Mouse (Mus musculus) midbrain, embryonic 13.5 days (tissue): ENCODE results near the gene Nrf1. TPM values are rescaled to one million over a fixed set of nuclear protein-coding genes. Genes with fewer than 3 reads are reported as not detected.

Experiments used
- ATAC-seq: fragments of 200-750 bp; cut with Nextera tagmentation; 2 replicates; pipeline ENCODE4 v1.8.0; 2017; ENCODE audit warnings: mild to moderate bottlenecking, moderate TSS enrichment, moderate library complexity
- H3K27ac ChIP-seq: fragments of 300-500 bp; sonication (generic); 2 replicates; pipeline ENCODE4 v1.5.1; 2015; ENCODE audit warnings: inconsistent platforms, mild to moderate bottlenecking, moderate library complexity
- H3K27me3 ChIP-seq: fragments of 300-500 bp; sonication (generic); 2 replicates; pipeline ENCODE4 v1.6.1; 2015; ENCODE audit warnings: mild to moderate bottlenecking, inconsistent platforms
- H3K36me3 ChIP-seq: fragments of 300-500 bp; sonication (generic); 2 replicates; pipeline ENCODE4 v1.6.1; 2015; ENCODE audit warnings: mild to moderate bottlenecking, inconsistent platforms
- H3K4me1 ChIP-seq: fragments of 300-500 bp; sonication (generic); replicated peaks from 2 replicates; pipeline ENCODE4 v1.6.1; 2015; ENCODE audit warnings: inconsistent platforms
- H3K4me2 ChIP-seq: fragments of 300-500 bp; sonication (generic); replicated peaks from 2 replicates; pipeline ENCODE4 v1.6.1; 2015; ENCODE audit warnings: moderate library complexity, mild to moderate bottlenecking, inconsistent platforms
- H3K4me3 ChIP-seq: fragments of 300-500 bp; sonication (generic); replicated peaks from 2 replicates; pipeline ENCODE4 v1.5.1; 2015; ENCODE audit warnings: mild to moderate bottlenecking, inconsistent platforms
- H3K9ac ChIP-seq: fragments of 300-500 bp; sonication (generic); replicated peaks from 2 replicates; pipeline ENCODE4 v1.6.1; 2015; ENCODE audit warnings: mild to moderate bottlenecking, inconsistent platforms
- H3K9me3 ChIP-seq: fragments of 300-500 bp; sonication (generic); 2 replicates; pipeline ENCODE4 v1.6.1; 2016; ENCODE audit warnings: mild to moderate bottlenecking, inconsistent platforms
- WGBS: fragments of 180-500 bp; shearing (Covaris S2); methylation state at CpG from one replicate; pipeline ENCODE4 v1.1.7; 2015; 5-methylcytosine and 5-hydroxymethylcytosine counted together
- polyA plus RNA-seq: library from polyadenylated mRNA; unstranded; fragments of >200 nt; fragmentation: Nextera tagmentation; extraction: Ambion mirVana; gene quantifications from 2 replicates; pipeline ENCODE4 v1.2.1, GENCODE M21; 2015

The Nrf1 gene
- polyA plus RNA-seq, 1 experiment from 2014 or later: 58.2 TPM

GRCm38 (mm10) chr6:30035112-30035511 lies 12.7 kb upstream of the Nrf1 start:
- H3K36me3 ChIP-seq: no peaks in the 10 kb centered on the region
- H3K4me3 ChIP-seq: no peak overlapping the region
- ATAC-seq: no peak
- no peaks in the 10 kb centered on the region for H3K27me3 ChIP-seq
- no peak overlapping the region for H3K4me2 ChIP-seq
- WGBS: 91% methylated on average over 4 of the region's 4 CpGs
- no peak overlapping the region for H3K27ac ChIP-seq
- no peaks in the 10 kb centered on the region for H3K9me3 ChIP-seq
- no peaks in the 10 kb centered on the region for H3K4me1 ChIP-seq
- no peak overlapping the region for H3K9ac ChIP-seq

GRCm38 (mm10) chr6:30041498-30041897 lies 6.3 kb upstream of the Nrf1 start:
- H3K9ac ChIP-seq: no peak overlapping the region
- WGBS: 20% methylated on average over 1 of the region's 1 CpGs
- H3K4me3 ChIP-seq: no peak overlapping the region
- no peak overlapping the region for H3K4me2 ChIP-seq
- H3K9me3 ChIP-seq: no peaks in the 10 kb centered on the region
- H3K27ac ChIP-seq: no peak overlapping the region
- no peaks in the 10 kb centered on the region for H3K36me3 ChIP-seq
- no peaks in the 10 kb centered on the region for H3K27me3 ChIP-seq
- H3K4me1 ChIP-seq: 0 out of 2 replicates have a peak, but pooled peaks cover under 1% of the 10 kb centered on the region
- no peak for ATAC-seq

DNA sequence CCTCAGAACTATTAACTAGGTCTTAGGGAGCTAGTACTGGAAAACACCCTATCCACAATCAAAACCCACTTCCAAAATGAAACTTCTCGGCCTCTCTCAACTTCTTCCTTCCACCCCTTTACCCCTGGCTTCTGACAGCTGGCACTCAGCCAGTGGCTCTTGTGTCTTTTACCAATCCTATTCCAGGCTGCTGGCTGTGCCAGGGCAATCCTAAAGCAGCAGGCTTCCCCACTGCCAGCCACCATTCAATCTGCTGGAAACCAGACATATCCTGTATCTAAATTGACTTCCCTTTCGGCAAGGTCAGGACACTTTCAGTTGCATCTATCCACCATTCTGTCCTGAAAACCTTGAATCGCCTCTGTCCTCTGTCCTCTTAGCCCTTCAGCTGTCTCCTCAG lies 5.3 kb upstream of the Nrf1 start:
- Histone ChIP-seq H3K9ac (no peak overlapping the region), H3K27ac (no peak overlapping the region), H3K36me3 (no peaks in the 10 kb centered on the region), H3K9me3 (no peaks in the 10 kb centered on the region), H3K27me3 (no peaks in the 10 kb centered on the region), H3K4me2 (no peak overlapping the region), H3K4me3 (no peak overlapping the region), H3K4me1 (0 out of 2 replicates have a peak, but pooled peaks cover 7% of the 10 kb centered on the region)
- 85% methylated on average over 3 of the region's 3 CpGs for WGBS
- ATAC-seq: no peak

- Histone ChIP-seq H3K4me3 (peak overlapping the region; percentile 95), H3K4me2 (peak overlapping the region; percentile 66), H3K9me3 (no peaks in the 10 kb centered on the region), H3K9ac (peak overlapping the region; percentile 99), H3K27me3 (no peaks in the 10 kb centered on the region), H3K27ac (peak overlapping the region; percentile 100), H3K4me1 (peaks cover 43% of the 10 kb centered on the region), H3K36me3 (no peaks in the 10 kb centered on the region)
- ATAC-seq: peak; percentile 85; the same call in 1 of the 2 replicates
- 1% methylated on average over 30 of the region's 45 CpGs for WGBS
These were observed 344 bp downstream of the Nrf1 start for GRCm38 (mm10) chr6:30048163-30048500.

- peaks cover 46% of the 10 kb centered on the region for H3K4me1 ChIP-seq
- peak overlapping the region; percentile 99 for H3K9ac ChIP-seq
- ATAC-seq: no peak; the same call in none of the 2 replicates
- no peaks in the 10 kb centered on the region for H3K36me3 ChIP-seq
- under 1% methylated on average over 49 of the region's 54 CpGs for WGBS
- peak overlapping the region; percentile 100 for H3K27ac ChIP-seq
- peak overlapping the region; percentile 66 for H3K4me2 ChIP-seq
- H3K9me3 ChIP-seq: no peaks in the 10 kb centered on the region
- H3K4me3 ChIP-seq: peak overlapping the region; percentile 95
- H3K27me3 ChIP-seq: no peaks in the 10 kb centered on the region
These were observed 939 bp downstream of the Nrf1 start for GRCm38 (mm10) chr6:30048501-30049353.

DNA sequence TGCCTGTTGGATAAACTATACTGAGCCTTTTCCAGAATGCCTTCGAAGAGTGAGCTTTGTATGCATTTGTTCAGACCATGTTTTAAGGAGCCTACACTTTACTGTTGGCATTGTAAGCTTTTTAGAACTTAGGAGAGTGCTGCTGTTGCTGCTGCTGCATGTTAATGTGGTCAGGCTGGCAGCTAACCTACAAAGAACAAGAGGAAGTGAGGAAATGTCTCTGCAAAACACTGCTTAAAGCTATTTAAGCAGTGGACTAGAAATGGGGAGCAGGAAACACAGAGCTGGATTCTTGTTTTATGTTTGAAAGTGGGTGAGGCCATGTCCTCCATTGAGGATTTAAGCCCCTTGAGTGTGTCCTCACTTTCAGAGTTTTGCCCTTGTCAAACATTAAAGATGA lies 5.3 kb downstream of the Nrf1 start:
- 78% methylated on average over 1 of the region's 1 CpGs for WGBS
- Histone ChIP-seq H3K9me3 (no peaks in the 10 kb centered on the region), H3K4me3 (no peak overlapping the region), H3K36me3 (0 out of 2 replicates have a peak, but pooled peaks cover 4% of the 10 kb centered on the region), H3K9ac (no peak overlapping the region), H3K27ac (no peak overlapping the region), H3K4me1 (peaks cover 39% of the 10 kb centered on the region), H3K27me3 (no peaks in the 10 kb centered on the region), H3K4me2 (no peak overlapping the region)
- ATAC-seq: no peak

- WGBS: 91% methylated on average over 2 of the region's 2 CpGs
- Histone ChIP-seq H3K9me3 (no peaks in the 10 kb centered on the region), H3K4me3 (no peak overlapping the region), H3K27ac (no peak overlapping the region), H3K9ac (no peak overlapping the region), H3K36me3 (no peaks in the 10 kb centered on the region), H3K4me2 (no peak overlapping the region), H3K27me3 (no peaks in the 10 kb centered on the region), H3K4me1 (no peaks in the 10 kb centered on the region)
- no peak for ATAC-seq
These were observed 14.8 kb downstream of the Nrf1 start for GRCm38 (mm10) chr6:30062544-30062943.

DNA sequence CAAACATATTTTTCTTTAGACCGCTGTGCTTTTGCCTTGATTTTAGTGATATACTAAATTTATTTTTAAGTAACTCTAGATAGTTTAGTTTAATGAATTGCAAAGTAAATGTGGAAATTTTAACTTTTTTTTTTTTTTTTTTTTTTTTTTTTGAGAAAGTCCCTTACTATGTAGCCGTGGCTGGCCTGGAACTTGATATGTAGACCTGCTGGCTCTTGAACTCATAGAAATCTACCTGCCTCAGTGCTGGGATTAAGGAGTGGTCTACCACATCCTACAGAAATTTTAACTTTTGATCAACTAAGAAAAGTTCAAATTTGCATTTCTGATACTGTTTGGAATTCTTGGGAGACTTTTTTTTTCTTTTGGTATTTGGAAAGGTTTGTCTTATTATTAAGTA lies 17.6 kb downstream of the Nrf1 start:
- Histone ChIP-seq H3K4me1 (no peaks in the 10 kb centered on the region), H3K36me3 (no peaks in the 10 kb centered on the region), H3K27me3 (no peaks in the 10 kb centered on the region), H3K27ac (no peak overlapping the region), H3K4me3 (no peak overlapping the region), H3K9me3 (no peaks in the 10 kb centered on the region), H3K9ac (no peak overlapping the region), H3K4me2 (no peak overlapping the region)
- WGBS: 95% methylated on average over 2 of the region's 2 CpGs
- no peak for ATAC-seq

DNA sequence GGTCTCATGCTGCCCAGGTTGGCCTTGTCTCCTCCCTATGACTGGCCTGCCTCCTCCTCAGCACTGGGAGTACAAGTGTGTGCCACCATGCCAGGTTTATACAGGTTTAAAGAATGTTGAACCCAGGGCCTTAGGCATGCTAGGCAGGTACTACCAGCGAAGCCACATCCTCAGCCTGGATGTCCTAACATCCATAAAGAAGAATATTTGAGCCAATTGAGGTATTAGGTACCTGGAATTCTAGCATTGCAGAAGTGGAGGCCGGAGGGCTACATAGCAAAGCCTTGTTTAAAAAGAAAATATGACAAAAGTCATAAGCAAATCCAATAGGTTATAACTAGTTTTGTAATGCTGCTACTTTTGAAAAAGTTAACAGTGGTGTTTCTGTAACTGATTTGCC lies 19.0 kb downstream of the Nrf1 start:
- H3K36me3 ChIP-seq: no peaks in the 10 kb centered on the region
- H3K27me3 ChIP-seq: no peaks in the 10 kb centered on the region
- no peak overlapping the region for H3K9ac ChIP-seq
- H3K4me3 ChIP-seq: no peak overlapping the region
- ATAC-seq: no peak
- H3K4me1 ChIP-seq: no peaks in the 10 kb centered on the region
- 100% methylated on average over 2 of the region's 2 CpGs for WGBS
- H3K27ac ChIP-seq: no peak overlapping the region
- no peaks in the 10 kb centered on the region for H3K9me3 ChIP-seq
- H3K4me2 ChIP-seq: no peak overlapping the region

DNA sequence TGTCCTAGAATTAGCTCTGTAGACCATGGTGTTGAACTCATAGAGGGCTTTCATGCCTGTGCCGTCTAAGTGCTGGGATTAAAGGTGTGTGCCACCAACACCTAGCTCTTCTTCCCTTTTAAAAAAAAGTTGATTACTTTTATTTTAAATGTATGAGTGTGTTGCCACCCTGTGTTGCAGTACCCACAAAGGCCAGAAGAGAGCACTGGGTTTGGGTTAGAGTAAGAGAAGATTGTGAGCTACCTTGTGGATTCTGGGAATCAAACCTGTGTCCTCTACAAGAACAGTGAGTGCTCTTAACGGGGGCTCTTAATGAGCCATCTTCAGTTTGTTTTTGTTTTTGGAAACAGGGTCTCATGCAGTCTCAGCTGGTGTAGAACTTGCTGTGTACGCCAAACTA lies 24.7 kb downstream of the Nrf1 start:
- no peaks in the 10 kb centered on the region for H3K9me3 ChIP-seq
- peaks cover 10% of the 10 kb centered on the region for H3K4me1 ChIP-seq
- no peak overlapping the region for H3K4me2 ChIP-seq
- H3K27me3 ChIP-seq: no peaks in the 10 kb centered on the region
- WGBS: 88% methylated on average over 3 of the region's 3 CpGs
- no peak for ATAC-seq
- no peaks in the 10 kb centered on the region for H3K36me3 ChIP-seq
- no peak overlapping the region for H3K4me3 ChIP-seq
- no peak overlapping the region for H3K27ac ChIP-seq
- H3K9ac ChIP-seq: no peak overlapping the region

GRCm38 (mm10) chr6:30078938-30079529 lies 31.2 kb downstream of the Nrf1 start:
- WGBS: 22% methylated on average over 4 of the region's 4 CpGs
- H3K4me1 ChIP-seq: peaks cover 50% of the 10 kb centered on the region
- H3K4me2 ChIP-seq: no peak overlapping the region
- H3K4me3 ChIP-seq: no peak overlapping the region
- ATAC-seq: peak; percentile 48; the same call in 1 of the 2 replicates
- no peak overlapping the region for H3K9ac ChIP-seq
- H3K27ac ChIP-seq: peak overlapping the region; percentile 51; the same call in 1 of the 2 replicates
- no peaks in the 10 kb centered on the region for H3K9me3 ChIP-seq
- H3K27me3 ChIP-seq: peaks cover 6% of the 10 kb centered on the region; the same call in 1 of the 2 replicates
- H3K36me3 ChIP-seq: no peaks in the 10 kb centered on the region

DNA sequence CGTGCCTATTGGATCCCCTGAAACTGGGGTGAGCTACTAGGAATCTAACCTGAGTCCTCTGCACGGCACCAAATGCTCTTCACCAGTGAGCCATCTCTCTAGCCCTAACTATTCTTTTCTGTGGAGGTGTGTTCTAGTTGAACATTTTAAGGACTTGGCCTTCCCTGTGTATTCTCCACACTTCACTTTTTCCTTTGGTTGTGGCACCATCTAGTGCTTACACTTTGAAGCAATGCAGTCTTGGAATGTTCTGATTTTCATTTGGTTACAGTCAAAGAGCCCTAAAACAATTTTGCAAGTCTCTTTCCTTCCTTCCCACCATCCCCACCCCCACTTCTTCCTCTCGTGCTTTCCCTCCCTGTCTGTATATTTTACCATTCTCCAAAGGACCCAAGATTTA lies 33.6 kb downstream of the Nrf1 start:
- 80% methylated on average over 3 of the region's 3 CpGs for WGBS
- Histone ChIP-seq H3K4me2 (no peak overlapping the region), H3K27me3 (peaks cover 6% of the 10 kb centered on the region; the same call in 1 of the 2 replicates), H3K27ac (no peak overlapping the region), H3K4me1 (peaks cover 54% of the 10 kb centered on the region), H3K9me3 (no peaks in the 10 kb centered on the region), H3K36me3 (no peaks in the 10 kb centered on the region), H3K9ac (no peak overlapping the region), H3K4me3 (no peak overlapping the region)
- ATAC-seq: no peak
